Mouse (Mus musculus) liver, embryonic 14.5 days (tissue): ENCODE data around the gene Pdxk. TPM values are rescaled to one million over a fixed set of nuclear protein-coding genes. Genes with fewer than 3 reads are reported as not detected.
A peak's percentile ranks its signal among the peaks of the same experiment; 100 is the strongest.
"Not testable (repeated sequence)": the region's sequence is repeated elsewhere in the genome, so short reads cannot be mapped to it uniquely, and the experiment has no call there.

ENCODE experiments used
- ATAC-seq: fragments of 200-750 bp; cut with Nextera tagmentation; 2 replicates; pipeline ENCODE4 v1.8.0; 2017; ENCODE audit warnings: moderate number of reproducible peaks, mild to moderate bottlenecking, moderate library complexity; ENCODE audit not compliant: insufficient read depth
- DNase-seq, 3 experiments: peaks; one replicate each; pipeline ENCODE4 v3.0.0-alpha.2; 2012 to 2013; ENCODE audit warnings: low read depth in 3 of 3, low spot score in 3 of 3
- H3K27ac ChIP-seq: fragments of 300-500 bp; sonication (generic); 2 replicates; pipeline ENCODE4 v1.5.1; 2014; ENCODE audit warnings: moderate library complexity, mild to moderate bottlenecking, control low read depth, inconsistent platforms
- H3K27me3 ChIP-seq: fragments of 300-500 bp; sonication (generic); 2 replicates; pipeline ENCODE4 v1.6.1; 2014; ENCODE audit warnings: mild to moderate bottlenecking, low read length, moderate library complexity; ENCODE audit not compliant: control insufficient read depth, insufficient read depth
- H3K36me3 ChIP-seq: fragments of 300-500 bp; sonication (generic); replicated peaks from 2 replicates; pipeline ENCODE4 v1.6.1; 2014; ENCODE audit warnings: low read depth; ENCODE audit not compliant: control insufficient read depth, insufficient read depth
- H3K4me1 ChIP-seq, 2 experiments: fragments of 200-500 bp in 1 of 2; fragments of 300-500 bp in 1 of 2; sonication (generic) in 1 of 2; replicated peaks; 2 replicates each; pipeline ENCODE4 v1.6.1; 2012 to 2014; ENCODE audit warnings: antibody characterized with exemption in 1 of 2, inconsistent platforms in 1 of 2, low read length in 1 of 2; ENCODE audit not compliant: control insufficient read depth in 2 of 2, insufficient read depth in 2 of 2
- H3K4me2 ChIP-seq: fragments of 300-500 bp; sonication (generic); 2 replicates; pipeline ENCODE4 v1.6.1; 2014; ENCODE audit warnings: low read depth, mild to moderate bottlenecking, control low read depth, moderate library complexity
- H3K4me3 ChIP-seq, 2 experiments: fragments of 200-500 bp in 1 of 2; fragments of 300-500 bp in 1 of 2; sonication (generic) in 1 of 2; 2 replicates each; pipeline ENCODE4 v1.5.1; 2012 to 2014; ENCODE audit warnings: low read depth in 2 of 2, low read length in 2 of 2, mild to moderate bottlenecking in 2 of 2, control low read depth in 1 of 2, inconsistent platforms in 1 of 2, moderate library complexity in 1 of 2; ENCODE audit not compliant: insufficient read depth in 1 of 2
- H3K9ac ChIP-seq: fragments of 300-500 bp; sonication (generic); replicated peaks from 2 replicates; pipeline ENCODE4 v1.6.1; 2014; ENCODE audit warnings: mild to moderate bottlenecking, control low read depth, moderate library complexity
- H3K9me3 ChIP-seq: fragments of 300-500 bp; sonication (generic); 2 replicates; pipeline ENCODE4 v1.6.1; 2016; ENCODE audit warnings: low read length, mixed read lengths; ENCODE audit not compliant: control insufficient read depth
- CTCF ChIP-seq: IDR thresholded peaks from 2 replicates; pipeline ENCODE4 v1.5.1; 2016; ENCODE audit warnings: antibody characterized with exemption, low read depth, control low read depth
- EP300 ChIP-seq: IDR thresholded peaks from 2 replicates; pipeline ENCODE4 v1.6.1; 2016; ENCODE audit warnings: antibody characterized with exemption, low read depth
- WGBS: fragments of 180-500 bp; shearing (Covaris S2); extraction: QIAGEN DNeasy Blood & Tissue Kit; methylation state at CpG from one replicate; pipeline ENCODE4 v1.1.7; 2014; ENCODE audit not compliant: insufficient replicate concordance; 5-methylcytosine and 5-hydroxymethylcytosine counted together
- polyA plus RNA-seq, 2 experiments: library from polyadenylated mRNA; depleted of rRNA in 1 of 2; stranded (reverse) in 1 of 2; unstranded in 1 of 2; fragments of >200 nt; fragmentation: Nextera tagmentation in 1 of 2; extraction: Ambion mirVana in 1 of 2; gene quantifications; 2 replicates each; pipeline versions ENCODE4 v1.2.1 to v1.2.3; 2012 to 2014

The Pdxk gene
- polyA plus RNA-seq (2012; rRNA removed) (2.9 TPM in 2 replicates), polyA plus RNA-seq (2014; fragmentation: Nextera tagmentation; extraction: Ambion mirVana) (3.2 and 3.3 TPM in 2 replicates)

DNA sequence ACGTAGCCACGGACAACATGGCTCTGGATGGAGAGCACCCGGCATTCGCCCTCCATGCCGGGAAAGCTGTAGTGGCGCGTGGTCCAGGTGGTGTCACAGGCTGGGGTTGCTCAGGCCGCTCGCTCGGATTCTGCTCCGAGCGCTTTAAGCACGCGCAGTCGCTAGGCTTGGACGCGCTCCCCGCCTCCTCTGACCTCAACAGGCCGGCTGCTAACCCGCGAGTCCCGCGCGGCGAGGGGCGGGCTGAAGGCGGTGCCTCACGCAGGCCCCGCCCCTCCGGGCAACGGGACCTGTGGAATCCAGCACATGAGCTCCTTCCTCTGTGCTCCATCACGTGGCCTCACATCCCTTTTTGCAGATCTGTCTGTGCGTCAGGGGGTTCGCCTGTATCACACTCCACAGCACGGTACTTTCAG, at the start of gene Pdxk:
Pdxk (minus strand) TSS at position 184 of the 416 bp plus-strand sequence.
- Histone ChIP-seq H3K9ac (peak within 1 kb of the TSS; percentile 38), H3K36me3 (no peaks in the 10 kb centered on the region), H3K9me3 (no peaks in the 10 kb centered on the region), H3K4me3 (peak within 1 kb of the TSS; percentile 60 to 66), H3K4me2 (peak within 1 kb of the TSS; percentile 79), H3K4me1 (peaks cover 0 to 8% of the 10 kb centered on the region in 2 experiments; a peak in 1 of 4 replicates), H3K27ac (no peak within 1 kb of the TSS), H3K27me3 (no peaks in the 10 kb centered on the region)
- TF ChIP-seq EP300 (no peak), CTCF (no peak)
- DNase-seq (peak; percentile 74 to 77 (median 76)), ATAC-seq (peak; percentile 91)
- under 1% methylated on average over 35 of the region's 35 CpGs for WGBS

DNA sequence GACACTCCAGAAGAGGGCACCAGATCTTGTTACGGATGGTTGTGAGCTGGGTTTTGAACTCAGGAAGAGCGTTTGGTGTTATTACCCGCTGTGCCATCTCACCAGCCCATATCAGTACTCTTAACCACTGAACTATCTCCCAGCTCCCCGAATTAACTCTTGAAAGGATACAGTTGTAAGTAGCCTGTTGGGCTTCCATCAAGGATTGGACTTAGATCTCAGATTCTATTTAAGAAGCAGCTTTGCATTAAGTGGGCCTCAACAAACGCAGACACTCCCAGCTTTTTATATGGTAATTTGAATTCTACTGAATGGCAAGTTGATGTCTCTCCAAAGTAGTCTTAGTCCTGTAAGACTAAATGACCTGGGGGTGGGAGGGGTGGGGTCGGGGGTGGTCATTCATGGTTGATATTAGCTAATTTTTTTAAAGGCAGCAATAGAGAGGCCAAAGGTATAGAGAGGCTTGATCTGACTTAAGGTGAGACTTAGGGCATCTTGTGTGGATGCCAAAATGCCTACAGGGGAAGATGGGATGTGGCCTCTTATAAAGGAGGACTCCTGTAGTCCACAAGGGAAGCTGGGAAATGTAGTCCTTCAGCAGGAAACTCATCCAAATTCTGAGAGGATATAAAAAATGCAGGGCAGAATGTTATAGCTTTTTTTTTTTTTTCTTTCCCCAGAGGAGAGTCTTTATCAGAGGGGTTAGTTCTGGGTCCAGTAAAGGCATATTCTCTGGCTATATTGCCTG, 38.4 kb upstream of the Pdxk start:
- 56% methylated on average over 6 of the region's 6 CpGs for WGBS
- Histone ChIP-seq H3K4me2 (no peak overlapping the region), H3K9ac (no peak overlapping the region), H3K27ac (no peak overlapping the region), H3K4me1 (no peaks in the 10 kb centered on the region), H3K27me3 (no peaks in the 10 kb centered on the region), H3K36me3 (no peaks in the 10 kb centered on the region), H3K4me3 (no peak overlapping the region), H3K9me3 (no peaks in the 10 kb centered on the region)
- no peak for TF ChIP-seq CTCF
- ATAC-seq: no peak
- DNase-seq: no peak

DNA sequence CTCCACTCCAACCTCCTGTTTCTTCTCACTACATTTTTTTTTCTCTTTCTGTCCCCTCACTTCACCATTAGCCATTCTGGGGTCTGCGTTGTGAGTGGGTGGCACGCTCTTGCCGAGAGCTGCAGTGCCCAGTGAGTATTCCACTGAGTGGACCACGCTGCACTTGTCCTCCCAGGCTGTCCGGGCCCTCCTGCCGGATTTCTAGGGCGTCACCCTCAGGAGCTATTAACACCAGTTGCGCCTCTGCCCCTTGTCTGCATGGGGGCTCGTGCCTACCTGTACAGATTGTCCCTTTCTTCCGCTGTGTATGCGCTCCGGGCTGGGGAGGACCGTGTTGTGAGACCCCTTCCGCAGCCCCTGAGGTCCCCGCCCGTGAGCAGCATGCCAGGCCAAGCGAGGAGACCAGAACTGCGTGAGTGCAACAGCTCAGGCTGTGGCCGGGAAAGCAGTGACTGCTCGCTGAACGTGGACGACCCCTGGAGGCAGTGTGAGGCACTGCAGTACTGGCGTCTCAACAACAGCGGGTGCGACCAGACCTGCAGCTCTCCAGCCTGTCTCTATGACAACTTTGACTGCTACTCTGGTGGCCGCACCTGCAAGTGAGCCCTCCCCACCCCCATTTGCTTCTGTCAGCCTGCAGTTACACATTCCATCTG, 22.8 kb upstream of the Pdxk start:
- Histone ChIP-seq H3K27me3 (no peaks in the 10 kb centered on the region), H3K27ac (no peak overlapping the region), H3K9ac (no peak overlapping the region), H3K36me3 (no peaks in the 10 kb centered on the region), H3K9me3 (no peaks in the 10 kb centered on the region), H3K4me2 (peak overlapping the region; percentile 51), H3K4me3 (no peak overlapping the region), H3K4me1 (peaks cover 0 to 5% of the 10 kb centered on the region in 2 experiments; a peak in 2 of 4 replicates)
- 9% methylated on average over 26 of the region's 26 CpGs for WGBS
- peak; percentile 34 to 43 (median 41) for DNase-seq
- no peak for TF ChIP-seq EP300
- peak; percentile 96 for TF ChIP-seq CTCF
- peak; percentile 65 for ATAC-seq

DNA sequence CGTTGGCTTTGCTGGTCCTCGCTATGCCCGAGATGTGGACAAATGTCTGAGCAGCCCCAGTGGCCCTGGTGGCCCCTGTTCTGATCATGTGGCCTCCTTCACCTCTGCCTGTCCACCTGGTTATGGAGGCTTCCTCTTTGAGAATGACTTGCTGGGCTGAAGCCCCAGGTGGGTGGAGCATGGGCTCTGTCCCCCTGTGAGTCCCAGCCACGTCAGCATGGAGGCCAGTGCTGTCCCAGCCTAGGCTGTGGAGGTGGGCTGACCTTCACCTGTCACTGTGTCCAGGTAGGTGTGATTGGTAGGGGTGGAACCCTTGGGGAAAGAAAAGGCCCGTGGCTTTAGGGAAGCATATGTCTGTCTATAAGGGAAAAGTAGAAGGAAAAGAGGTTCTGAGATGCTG, 22.1 kb upstream of the Pdxk start:
- no peaks in the 10 kb centered on the region for H3K9me3 ChIP-seq
- ATAC-seq (no peak), DNase-seq (no peak)
- H3K4me1 ChIP-seq: peaks cover 0 to 8% of the 10 kb centered on the region in 2 experiments; a peak in 2 of 4 replicates
- no peak overlapping the region for H3K4me2 ChIP-seq
- H3K4me3 ChIP-seq: no peak overlapping the region
- H3K27me3 ChIP-seq: no peaks in the 10 kb centered on the region
- 41% methylated on average over 5 of the region's 5 CpGs for WGBS
- H3K9ac ChIP-seq: no peak overlapping the region
- TF ChIP-seq CTCF (no peak), EP300 (no peak)
- H3K36me3 ChIP-seq: no peaks in the 10 kb centered on the region
- H3K27ac ChIP-seq: no peak overlapping the region

DNA sequence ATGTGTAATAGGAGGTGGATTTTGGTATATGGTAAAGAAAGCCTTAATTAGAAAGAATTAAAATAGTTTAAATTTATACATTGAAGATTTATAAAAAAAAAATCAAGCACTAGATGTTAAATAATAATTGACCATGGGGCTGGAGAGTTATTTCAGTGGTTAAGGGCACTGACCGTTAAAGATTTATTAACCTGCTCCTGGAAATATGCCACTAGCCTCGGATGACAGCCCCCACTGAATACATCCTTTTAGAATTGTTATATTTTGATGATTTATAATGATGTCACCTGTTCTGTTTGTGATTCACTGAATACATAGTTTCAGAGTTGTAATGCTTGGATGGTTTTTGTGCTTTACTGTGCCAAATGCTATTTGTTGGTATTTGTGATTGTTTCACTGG, 20.6 kb upstream of the Pdxk start:
- H3K4me2 ChIP-seq, H3K9me3 ChIP-seq, H3K27me3 ChIP-seq, H3K27ac ChIP-seq, H3K4me3 ChIP-seq, DNase-seq, H3K9ac ChIP-seq, H3K36me3 ChIP-seq, ATAC-seq: not testable (repeated sequence)
- H3K4me1 ChIP-seq: peaks cover 0 to 13% of the 10 kb centered on the region in 2 experiments; a peak in 2 of 4 replicates
- 54% methylated on average over 2 of the region's 2 CpGs for WGBS
